Mouse (Mus musculus): ENCODE measurements around the gene Proser1. TPM values are rescaled to one million over a fixed set of nuclear protein-coding genes. Genes with fewer than 3 reads are reported as not detected.

The Proser1 gene
- polyA plus RNA-seq, 1 experiment from 2014 or later: 14.9 TPM

GRCm38 (mm10) chr3:53454005-53454404, 9.5 kb upstream of the Proser1 start:
- no peak overlapping the region for H3K27ac ChIP-seq
- WGBS (ENCODE audit: missing documents): 96% methylated on average over 6 of the region's 6 CpGs
- H3K36me3 ChIP-seq (ENCODE audit: inconsistent target): peaks cover 97% of the 10 kb centered on the region
- peaks cover 93% of the 10 kb centered on the region for H3K79me2 ChIP-seq (ENCODE audit: inconsistent target)
- H3K4me3 ChIP-seq (ENCODE audit: inconsistent target): no peak overlapping the region

DNA sequence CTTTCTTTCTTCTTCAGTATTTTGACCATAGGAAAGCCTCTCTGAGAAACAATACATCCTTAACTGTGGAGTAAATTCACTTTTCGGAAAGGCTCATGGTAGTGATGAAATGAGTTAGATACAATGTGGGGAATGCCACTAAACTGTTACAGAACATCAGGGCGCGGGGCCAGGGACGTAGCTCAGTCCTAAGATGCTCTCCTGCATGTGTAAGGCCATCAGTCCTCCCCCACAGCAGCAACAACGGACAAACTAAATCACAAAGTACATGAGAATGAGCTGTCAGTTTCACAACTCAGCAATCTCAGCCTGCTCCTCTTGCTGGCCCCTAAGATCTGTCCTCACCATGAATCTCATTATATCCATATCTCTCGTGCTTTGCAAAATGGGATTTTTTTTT, 8.9 kb upstream of the Proser1 start:
- H3K36me3 ChIP-seq (ENCODE audit: inconsistent target): peaks cover 95% of the 10 kb centered on the region
- H3K79me2 ChIP-seq (ENCODE audit: inconsistent target): peaks cover 99% of the 10 kb centered on the region
- no peak overlapping the region for H3K4me3 ChIP-seq (ENCODE audit: inconsistent target)
- 91% methylated on average over 6 of the region's 6 CpGs for WGBS (ENCODE audit: missing documents)
- H3K27ac ChIP-seq: no peak overlapping the region

- H3K4me3 ChIP-seq (ENCODE audit: inconsistent target): no peak overlapping the region
- H3K79me2 ChIP-seq (ENCODE audit: inconsistent target): peaks cover 99% of the 10 kb centered on the region
- peaks cover 92% of the 10 kb centered on the region for H3K36me3 ChIP-seq (ENCODE audit: inconsistent target)
- WGBS (ENCODE audit: missing documents): 93% methylated on average over 7 of the region's 7 CpGs
- H3K27ac ChIP-seq: no peak overlapping the region
Measured at GRCm38 (mm10) chr3:53454984-53455383, 8.5 kb upstream of the Proser1 start.

- no peak overlapping the region for H3K4me3 ChIP-seq (ENCODE audit: inconsistent target)
- no peak overlapping the region for H3K27ac ChIP-seq
- 91% methylated on average over 5 of the region's 5 CpGs for WGBS (ENCODE audit: missing documents)
- peaks cover 93% of the 10 kb centered on the region for H3K79me2 ChIP-seq (ENCODE audit: inconsistent target)
- peaks cover 65% of the 10 kb centered on the region for H3K36me3 ChIP-seq (ENCODE audit: inconsistent target)
Measured at GRCm38 (mm10) chr3:53457750-53458149, 5.7 kb upstream of the Proser1 start.

- WGBS (ENCODE audit: missing documents): 21% methylated on average over 9 of the region's 9 CpGs
- Histone ChIP-seq H3K4me3 (ENCODE audit: inconsistent target) (no peak overlapping the region), H3K36me3 (ENCODE audit: inconsistent target) (peaks cover 41% of the 10 kb centered on the region), H3K27ac (peak overlapping the region; percentile 94), H3K79me2 (ENCODE audit: inconsistent target) (peaks cover 86% of the 10 kb centered on the region)
Measured at GRCm38 (mm10) chr3:53460106-53460505, 3.4 kb upstream of the Proser1 start.

GRCm38 (mm10) chr3:53462701-53463045, 793 bp upstream of the Proser1 start:
- peak overlapping the region; percentile 94 for H3K27ac ChIP-seq
- WGBS (ENCODE audit: missing documents): 6% methylated on average over 9 of the region's 9 CpGs
- peaks cover 86% of the 10 kb centered on the region for H3K79me2 ChIP-seq (ENCODE audit: inconsistent target)
- peak overlapping the region; percentile 93 for H3K4me3 ChIP-seq (ENCODE audit: inconsistent target)
- peaks cover 17% of the 10 kb centered on the region for H3K36me3 ChIP-seq (ENCODE audit: inconsistent target)

DNA sequence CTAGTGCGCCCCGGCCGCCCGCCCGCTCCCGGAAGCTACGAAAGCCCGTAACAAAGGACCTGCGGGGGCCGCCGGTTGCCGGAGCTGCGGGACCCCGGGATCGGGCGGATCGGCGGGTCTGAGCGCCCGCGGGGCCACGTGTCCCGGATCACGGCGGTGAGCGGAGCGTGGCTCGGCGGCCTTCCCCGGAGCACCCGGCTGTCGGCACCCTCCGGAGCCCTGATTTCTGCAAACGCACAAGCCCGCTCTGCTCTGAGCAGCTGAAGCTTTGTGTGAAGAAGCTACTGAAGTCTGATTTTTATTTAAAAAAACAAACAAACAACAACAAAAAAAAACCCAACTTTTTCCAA, 274 bp downstream of the Proser1 start:
- Histone ChIP-seq H3K27ac (peak overlapping the region; percentile 94), H3K4me3 (ENCODE audit: inconsistent target) (peak overlapping the region; percentile 93), H3K36me3 (ENCODE audit: inconsistent target) (peaks cover 7% of the 10 kb centered on the region), H3K79me2 (ENCODE audit: inconsistent target) (peaks cover 86% of the 10 kb centered on the region)
- 0% methylated on average over 27 of the region's 35 CpGs for WGBS (ENCODE audit: missing documents)

DNA sequence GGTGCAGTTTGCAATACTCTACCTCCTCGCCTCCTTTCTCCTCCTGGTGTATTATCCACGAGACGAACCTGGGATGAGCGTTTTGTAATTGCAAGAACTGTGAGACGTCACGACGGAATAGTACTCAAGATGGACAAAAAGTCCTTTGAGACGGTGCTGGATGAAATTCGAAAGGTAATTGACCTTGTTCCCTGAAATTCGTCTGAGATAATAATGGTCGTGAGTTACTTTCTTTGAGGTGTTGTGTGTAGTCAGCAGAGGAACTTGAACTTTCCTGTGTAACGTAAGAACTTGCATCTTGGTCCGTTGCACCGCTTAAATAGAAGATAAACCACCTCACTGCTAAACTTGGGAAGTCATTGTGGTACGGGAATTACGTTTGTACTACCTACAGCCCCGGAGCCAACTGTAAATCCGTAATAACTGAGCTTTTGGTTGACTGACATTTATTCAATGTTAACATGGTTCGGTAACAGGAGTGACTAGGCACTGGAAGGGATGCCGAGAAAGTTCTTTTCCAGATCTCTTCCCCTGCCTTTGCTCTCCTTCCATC, 756 bp downstream of the Proser1 start:
- Histone ChIP-seq H3K79me2 (ENCODE audit: inconsistent target) (peaks cover 86% of the 10 kb centered on the region), H3K36me3 (ENCODE audit: inconsistent target) (peaks cover 8% of the 10 kb centered on the region), H3K4me3 (ENCODE audit: inconsistent target) (peak overlapping the region; percentile 93), H3K27ac (peak overlapping the region; percentile 42)
- WGBS (ENCODE audit: missing documents): 1% methylated on average over 20 of the region's 20 CpGs

- WGBS (ENCODE audit: missing documents): 48% methylated on average over 6 of the region's 6 CpGs
- peak overlapping the region; percentile 93 for H3K4me3 ChIP-seq (ENCODE audit: inconsistent target)
Measured at GRCm38 (mm10) chr3:53465330-53465729, 1.9 kb downstream of the Proser1 start.

DNA sequence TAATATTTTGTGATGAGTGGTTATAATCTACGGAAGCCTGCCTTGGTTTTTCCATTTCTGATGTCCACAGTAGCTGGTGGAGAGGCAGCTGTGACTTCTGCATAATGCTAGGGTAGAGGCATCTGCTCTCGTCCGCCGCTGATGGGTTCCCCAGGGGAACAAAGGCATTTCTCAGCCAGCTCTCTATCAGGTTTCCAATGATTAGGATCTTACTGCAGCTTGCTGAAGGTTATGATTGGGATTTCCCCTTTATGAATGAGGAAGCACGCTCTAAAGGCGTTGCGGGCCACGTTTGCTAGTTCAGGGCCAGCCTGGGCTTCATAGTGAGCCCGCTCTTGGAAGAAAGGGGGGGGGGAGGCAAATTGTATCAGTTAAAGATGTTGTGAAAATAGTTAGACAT, 3.0 kb downstream of the Proser1 start:
- no peak overlapping the region for H3K27ac ChIP-seq
- no peak overlapping the region for H3K4me3 ChIP-seq (ENCODE audit: inconsistent target)
- peaks cover 13% of the 10 kb centered on the region for H3K36me3 ChIP-seq (ENCODE audit: inconsistent target)
- WGBS (ENCODE audit: missing documents): 45% methylated on average over 9 of the region's 9 CpGs
- peaks cover 89% of the 10 kb centered on the region for H3K79me2 ChIP-seq (ENCODE audit: inconsistent target)

More at GRCm38 (mm10) chr3:53465330-53465729, 1.9 kb downstream of the Proser1 start:
- Histone ChIP-seq H3K27ac (no peak overlapping the region), H3K79me2 (ENCODE audit: inconsistent target) (peaks cover 91% of the 10 kb centered on the region), H3K36me3 (ENCODE audit: inconsistent target) (peaks cover 3% of the 10 kb centered on the region; the same call in 1 of the 2 replicates)

GRCm38 (mm10) chr3:53467356-53467755, 3.9 kb downstream of the Proser1 start:
- 97% methylated on average over 3 of the region's 5 CpGs for WGBS (ENCODE audit: missing documents)
- Histone ChIP-seq H3K36me3 (ENCODE audit: inconsistent target) (peaks cover 22% of the 10 kb centered on the region), H3K79me2 (ENCODE audit: inconsistent target) (peaks cover 80% of the 10 kb centered on the region), H3K4me3 (ENCODE audit: inconsistent target) (no peak overlapping the region), H3K27ac (no peak overlapping the region)

DNA sequence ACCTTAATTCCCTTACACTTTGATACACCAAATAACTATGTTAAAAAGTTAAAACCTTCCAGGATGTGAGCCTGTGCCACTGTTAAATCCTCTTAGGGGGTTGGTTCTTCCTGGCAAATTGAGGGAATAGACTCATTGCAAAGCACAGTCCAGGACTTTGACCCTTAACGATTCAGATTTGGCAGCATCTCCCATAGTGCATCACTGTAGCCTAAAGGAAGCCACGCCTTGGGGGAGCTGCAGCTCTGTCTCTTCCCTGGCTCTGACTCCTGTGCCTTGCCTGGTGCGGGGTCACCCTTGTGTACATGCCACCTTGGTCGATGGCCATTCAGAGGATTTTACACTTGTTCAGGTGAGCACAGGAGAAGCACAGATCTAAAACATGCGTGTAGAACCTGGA, 6.2 kb downstream of the Proser1 start:
- no peak overlapping the region for H3K4me3 ChIP-seq (ENCODE audit: inconsistent target)
- no peak overlapping the region for H3K27ac ChIP-seq
- peaks cover 63% of the 10 kb centered on the region for H3K79me2 ChIP-seq (ENCODE audit: inconsistent target)
- WGBS (ENCODE audit: missing documents): 92% methylated on average over 5 of the region's 5 CpGs
- H3K36me3 ChIP-seq (ENCODE audit: inconsistent target): peaks cover 45% of the 10 kb centered on the region

- peaks cover 66% of the 10 kb centered on the region for H3K36me3 ChIP-seq (ENCODE audit: inconsistent target)
- no peak overlapping the region for H3K27ac ChIP-seq
- peaks cover 39% of the 10 kb centered on the region for H3K79me2 ChIP-seq (ENCODE audit: inconsistent target)
- WGBS (ENCODE audit: missing documents): 95% methylated on average over 5 of the region's 5 CpGs
- H3K4me3 ChIP-seq (ENCODE audit: inconsistent target): no peak overlapping the region
Measured at GRCm38 (mm10) chr3:53472061-53472460, 8.6 kb downstream of the Proser1 start.

DNA sequence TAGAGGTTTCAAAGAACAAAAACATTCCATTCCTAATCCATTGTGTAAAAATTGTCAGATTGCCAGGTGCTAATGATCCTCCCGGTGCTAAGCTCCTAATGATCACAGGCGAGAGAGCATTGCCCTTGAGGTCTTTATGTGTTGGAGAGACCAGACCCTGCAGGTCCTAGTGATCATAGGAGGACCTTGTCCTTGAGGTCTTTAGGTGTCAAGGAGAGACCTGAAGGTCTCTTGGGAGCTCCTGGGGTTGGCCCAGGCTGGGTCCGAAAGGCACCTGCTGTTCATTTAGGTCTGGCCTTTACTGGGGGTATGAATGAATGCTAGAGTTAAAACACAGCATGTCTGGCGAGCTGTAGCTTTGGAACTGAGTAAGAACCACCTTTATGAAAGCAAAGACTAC, 10.7 kb downstream of the Proser1 start:
- no peak overlapping the region for H3K27ac ChIP-seq
- peaks cover 80% of the 10 kb centered on the region for H3K36me3 ChIP-seq (ENCODE audit: inconsistent target)
- H3K4me3 ChIP-seq (ENCODE audit: inconsistent target): no peak overlapping the region
- 94% methylated on average over 4 of the region's 4 CpGs for WGBS (ENCODE audit: missing documents)
- H3K79me2 ChIP-seq (ENCODE audit: inconsistent target): peaks cover 18% of the 10 kb centered on the region

GRCm38 (mm10) chr3:53475889-53476288, 12.4 kb downstream of the Proser1 start:
- Histone ChIP-seq H3K79me2 (ENCODE audit: inconsistent target) (peaks cover 1% of the 10 kb centered on the region; the same call in 1 of the 2 replicates), H3K27ac (no peak overlapping the region), H3K4me3 (ENCODE audit: inconsistent target) (no peak overlapping the region), H3K36me3 (ENCODE audit: inconsistent target) (peaks cover 84% of the 10 kb centered on the region)
- 71% methylated on average over 6 of the region's 6 CpGs for WGBS (ENCODE audit: missing documents)

DNA sequence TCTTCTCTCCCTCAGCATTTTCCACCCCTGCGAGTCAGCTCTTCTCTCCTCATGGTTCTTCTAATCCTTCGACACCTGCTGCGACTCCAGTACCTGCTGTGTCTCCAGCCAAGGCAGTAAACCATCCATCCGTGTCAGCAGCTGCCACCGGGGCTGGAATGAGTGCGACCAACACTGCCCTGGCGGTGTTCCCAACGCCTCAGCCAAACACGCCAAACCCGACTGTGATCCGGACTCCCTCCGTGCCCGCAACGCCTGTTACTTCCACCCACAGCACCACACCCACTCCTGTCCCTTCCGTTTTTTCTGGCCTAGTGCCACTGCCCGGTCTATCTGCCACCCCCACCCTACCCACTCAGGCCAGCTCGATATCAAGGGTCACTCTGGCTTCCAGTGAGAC, 14.0 kb downstream of the Proser1 start:
- 98% methylated on average over 13 of the region's 17 CpGs for WGBS (ENCODE audit: missing documents)
- H3K79me2 ChIP-seq (ENCODE audit: inconsistent target): no peaks in the 10 kb centered on the region
- peaks cover 68% of the 10 kb centered on the region for H3K36me3 ChIP-seq (ENCODE audit: inconsistent target)
- no peak overlapping the region for H3K27ac ChIP-seq
- H3K4me3 ChIP-seq (ENCODE audit: inconsistent target): no peak overlapping the region
